Mouse (Mus musculus): ENCODE data around the gene Gm5678. TPM values are rescaled to one million over a fixed set of nuclear protein-coding genes. Genes with fewer than 3 reads are reported as not detected.
A peak's percentile ranks its signal among the peaks of the same experiment; 100 is the strongest.

Gm5678 gene
- 1 to 10 TPM; 4.1 to 5.6 TPM for total RNA-seq (2021)
- long read RNA-seq, experiment 1, result 0 reads
- long read RNA-seq, experiment 2, result 0 reads

DNA sequence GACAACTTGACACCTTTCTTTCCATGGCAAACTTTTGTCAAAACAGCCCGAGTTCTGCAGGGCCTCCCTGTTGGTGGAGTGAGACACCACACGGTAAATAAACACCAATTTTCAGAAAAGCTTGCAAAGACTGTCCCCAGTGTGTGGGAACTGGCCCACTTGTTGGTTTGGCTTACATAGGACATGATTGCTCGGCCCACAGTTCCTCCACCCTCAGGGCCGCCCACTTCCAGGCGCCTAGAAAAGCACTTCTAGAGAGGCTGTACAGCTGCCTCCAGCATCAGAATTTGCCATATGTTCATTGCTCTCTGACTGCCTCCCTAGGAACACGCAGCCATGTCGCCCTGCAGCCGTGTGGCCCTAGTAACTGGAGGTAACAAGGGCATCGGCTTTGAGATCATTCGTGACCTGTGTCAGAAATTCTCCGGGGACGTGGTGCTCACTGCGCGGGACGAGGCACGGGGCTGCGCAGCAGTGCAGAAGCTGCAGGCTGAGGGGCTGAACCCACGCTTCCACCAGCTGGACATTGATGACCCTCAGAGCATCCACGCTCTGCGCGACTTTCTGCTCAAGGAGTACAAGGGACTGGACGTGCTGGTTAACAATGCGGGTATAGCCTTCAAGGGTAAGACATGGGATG is at the start of gene Gm5678:
TSS of gene Gm5678 (plus strand) at position 337 of the 640 bp plus-strand sequence.
- DNase-seq, result no peak

- DNase-seq, result no peak
Measured at GRCm38 (mm10) chr16:93578346-93579005, 49.4 kb upstream of the Gm5678 start.

GRCm38 (mm10) chr16:93581125-93581524 is 46.8 kb upstream of the Gm5678 start:
- DNase-seq, result no peak

GRCm38 (mm10) chr16:93584976-93585702 is 42.8 kb upstream of the Gm5678 start:
- DNase-seq, result no peak

DNA sequence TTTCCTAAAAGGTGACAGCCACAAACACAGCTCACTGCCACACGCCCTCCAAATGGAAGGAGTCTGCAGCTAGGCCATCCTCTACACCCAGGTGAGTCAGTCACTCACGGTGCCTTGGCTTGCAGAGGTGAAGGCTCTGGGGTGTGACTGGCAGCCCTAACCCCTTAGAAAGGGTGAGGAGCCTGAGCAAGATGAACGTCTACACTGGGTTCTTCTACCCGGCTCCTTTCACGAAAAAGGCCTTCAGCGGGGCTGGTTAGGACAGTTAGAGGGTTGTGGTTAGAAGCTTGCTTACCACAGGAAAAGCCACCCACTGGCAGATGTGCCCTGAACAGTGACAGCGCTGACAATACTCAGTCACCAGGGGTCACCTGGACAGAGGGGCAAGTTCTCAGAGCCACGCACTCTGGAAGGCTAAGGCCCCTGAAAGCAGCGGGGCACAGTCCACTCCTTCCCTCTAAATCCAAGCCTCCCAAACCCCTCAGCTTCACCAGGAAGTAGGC is 42.1 kb upstream of the Gm5678 start:
- no peak for DNase-seq

- no peak for DNase-seq
Measured at GRCm38 (mm10) chr16:93586382-93586781, 41.5 kb upstream of the Gm5678 start.

- DNase-seq, result no peak
Measured at GRCm38 (mm10) chr16:93588281-93588680, 39.6 kb upstream of the Gm5678 start.

- DNase-seq, result no peak
Measured at GRCm38 (mm10) chr16:93590915-93591314, 37.0 kb upstream of the Gm5678 start.

DNA sequence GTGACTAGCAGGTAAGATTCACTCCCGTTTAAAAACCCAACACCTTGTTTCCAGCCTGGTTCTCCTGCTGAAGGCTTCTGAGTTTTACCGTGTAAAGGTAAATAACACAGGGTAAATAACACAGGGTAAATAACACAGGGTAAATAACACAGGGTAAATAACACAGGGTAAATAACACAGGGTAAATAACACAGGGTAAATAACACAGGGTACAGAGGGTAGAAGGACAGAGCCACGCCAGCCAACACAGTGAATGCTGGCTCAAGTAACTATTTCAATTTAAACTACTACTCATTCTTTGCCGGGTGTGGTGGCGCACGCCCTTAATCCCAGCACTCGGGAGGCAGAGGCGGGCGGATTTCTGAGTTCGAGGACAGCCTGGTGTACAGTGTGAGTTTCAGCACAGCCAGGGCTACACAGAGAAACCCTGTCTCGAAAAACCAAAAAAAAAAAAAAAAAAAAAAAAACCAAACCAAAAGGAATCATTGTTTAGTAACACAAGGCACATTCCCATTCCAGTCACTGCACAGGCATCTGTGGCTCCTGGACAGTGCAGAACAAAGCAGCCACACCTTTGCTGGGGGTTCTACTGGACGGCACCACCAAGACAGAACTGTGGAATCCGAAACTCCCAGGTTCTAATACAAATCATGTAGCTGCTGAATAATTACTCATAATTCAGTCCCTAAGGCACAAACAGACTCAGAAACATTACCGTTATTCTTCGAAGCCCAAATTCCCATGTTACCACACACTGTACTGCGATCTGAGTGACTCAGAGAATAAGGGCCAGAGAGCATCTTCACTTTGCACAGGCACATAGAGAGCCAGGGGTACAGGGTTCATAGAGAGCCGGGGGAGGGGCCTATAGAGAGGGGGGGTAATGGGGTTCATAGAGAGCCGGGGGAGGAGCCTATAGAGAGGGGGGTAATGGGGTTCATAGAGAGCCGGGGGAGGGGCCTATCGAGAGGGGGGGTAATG is 36.2 kb upstream of the Gm5678 start:
- no peak for DNase-seq

GRCm38 (mm10) chr16:93592711-93593110 is 35.2 kb upstream of the Gm5678 start:
- DNase-seq, result no peak

- peak; percentile 51 to 78 for DNase-seq
Measured at GRCm38 (mm10) chr16:93593406-93593805, 34.5 kb upstream of the Gm5678 start.

DNA sequence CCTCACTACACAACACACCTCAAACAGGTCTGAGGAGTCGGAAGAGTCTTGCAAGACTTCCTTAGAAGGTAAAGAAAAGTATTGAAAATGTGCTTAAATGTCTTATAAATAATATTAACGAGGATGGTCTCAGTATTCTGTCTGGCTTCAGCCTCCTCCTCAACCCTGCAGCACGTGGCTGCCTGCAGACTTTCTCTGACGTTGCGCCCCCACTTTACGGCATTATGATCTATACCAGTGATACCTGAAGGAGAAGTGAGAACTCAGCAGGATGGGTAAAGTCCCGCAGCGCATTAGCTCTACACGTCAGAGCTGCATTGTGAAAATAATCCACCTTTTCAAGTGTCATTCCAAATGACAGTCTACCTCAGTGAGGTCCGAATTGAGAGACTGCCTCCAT is 33.4 kb upstream of the Gm5678 start:
- DNase-seq, result no peak

DNA sequence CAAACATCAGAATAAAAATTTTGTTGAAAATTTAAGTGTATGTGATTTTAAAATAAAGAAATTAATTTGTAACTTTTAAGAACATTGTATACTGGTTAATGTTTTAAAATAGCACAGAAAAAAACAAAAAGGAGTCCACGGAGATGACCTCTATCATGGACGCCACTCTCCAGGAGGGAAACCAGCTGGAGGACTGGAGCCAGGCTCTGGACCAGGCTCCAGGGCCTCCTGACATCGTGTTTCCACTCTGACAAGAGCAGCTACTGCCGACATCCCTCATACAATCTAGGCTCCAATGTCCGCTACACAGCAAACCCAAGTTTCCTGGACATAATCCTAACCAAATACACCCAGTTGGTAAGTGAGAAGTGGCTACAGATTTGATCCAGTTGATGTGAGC is 32.1 kb upstream of the Gm5678 start:
- no peak for DNase-seq

GRCm38 (mm10) chr16:93596807-93597206 is 31.1 kb upstream of the Gm5678 start:
- no peak for DNase-seq

GRCm38 (mm10) chr16:93597551-93597950 is 30.3 kb upstream of the Gm5678 start:
- DNase-seq, result peak; percentile 41 to 48

DNA sequence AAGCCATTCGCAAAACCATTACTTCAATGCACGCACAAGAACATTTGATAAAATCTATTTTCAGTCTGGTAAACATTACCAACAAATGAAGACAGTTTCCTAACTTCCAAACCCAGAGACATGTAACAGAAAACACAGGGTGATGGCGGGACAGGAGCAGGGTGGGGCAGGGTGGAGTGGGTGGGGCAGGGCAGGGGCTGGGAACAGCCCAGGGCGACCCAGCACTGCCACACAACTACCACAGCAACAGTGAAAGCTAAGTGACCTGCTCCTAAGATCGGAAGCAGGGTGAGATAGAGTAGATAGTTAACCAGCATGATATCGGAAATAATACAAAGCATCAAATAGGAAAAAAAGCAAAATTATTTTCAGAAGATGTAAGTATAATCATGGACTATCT is 28.4 kb upstream of the Gm5678 start:
- no peak for DNase-seq

- peak; percentile 97 for DNase-seq
Measured at GRCm38 (mm10) chr16:93603439-93604212, 24.3 kb upstream of the Gm5678 start, which contains the start of gene Setd4. Gene Setd4, minus strand, starts transcription at chr16:93604063.

- DNase-seq, result no peak
Measured at GRCm38 (mm10) chr16:93604481-93604969, 23.4 kb upstream of the Gm5678 start.

DNA sequence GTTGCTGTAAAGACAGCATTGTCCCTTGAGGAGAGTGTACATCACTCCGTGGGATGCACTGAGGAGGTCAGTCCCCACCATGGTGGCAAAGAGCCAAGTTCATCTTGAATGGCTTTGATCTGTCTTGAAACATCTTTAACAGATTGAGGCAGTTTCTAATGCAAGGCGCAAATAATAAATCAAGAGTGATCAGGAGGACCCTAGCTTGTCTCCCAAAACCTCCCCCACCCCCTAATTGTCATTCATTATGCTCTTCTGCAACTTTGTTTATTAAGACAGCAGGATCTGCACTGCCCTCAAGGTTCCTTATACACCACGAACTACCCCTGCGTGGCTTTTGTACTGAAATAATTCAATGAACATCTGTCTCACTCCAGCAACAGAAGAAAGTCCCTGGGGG is 22.3 kb upstream of the Gm5678 start, which contains the start of gene Cbr1:
TSS of gene Cbr1 (plus strand) at position 301 of the 400 bp plus-strand sequence.
- no peak for DNase-seq

GRCm38 (mm10) chr16:93606146-93606545 is 21.8 kb upstream of the Gm5678 start:
- DNase-seq, result no peak
